Mouse (Mus musculus) adrenal gland (tissue): Measurements from ENCODE around the gene Stx8.

Experiments
- intact Hi-C: fragments of 180-260 bp; cut with DNase I; formaldehyde crosslinking; loops from one replicate; pipeline ENCODE4 v1.15.1; 2025

Stx8 gene

GRCm38 (mm10) chr11:68142296-68142695 is 176.3 kb downstream of the Stx8 start:
- intact Hi-C loops = no loop called here

- intact Hi-C loops = no loop called here
Observed at GRCm38 (mm10) chr11:68144235-68145065, 178.5 kb downstream of the Stx8 start.

- intact Hi-C loops = no loop called here
Observed at GRCm38 (mm10) chr11:68145066-68145585, 179.1 kb downstream of the Stx8 start.

DNA sequence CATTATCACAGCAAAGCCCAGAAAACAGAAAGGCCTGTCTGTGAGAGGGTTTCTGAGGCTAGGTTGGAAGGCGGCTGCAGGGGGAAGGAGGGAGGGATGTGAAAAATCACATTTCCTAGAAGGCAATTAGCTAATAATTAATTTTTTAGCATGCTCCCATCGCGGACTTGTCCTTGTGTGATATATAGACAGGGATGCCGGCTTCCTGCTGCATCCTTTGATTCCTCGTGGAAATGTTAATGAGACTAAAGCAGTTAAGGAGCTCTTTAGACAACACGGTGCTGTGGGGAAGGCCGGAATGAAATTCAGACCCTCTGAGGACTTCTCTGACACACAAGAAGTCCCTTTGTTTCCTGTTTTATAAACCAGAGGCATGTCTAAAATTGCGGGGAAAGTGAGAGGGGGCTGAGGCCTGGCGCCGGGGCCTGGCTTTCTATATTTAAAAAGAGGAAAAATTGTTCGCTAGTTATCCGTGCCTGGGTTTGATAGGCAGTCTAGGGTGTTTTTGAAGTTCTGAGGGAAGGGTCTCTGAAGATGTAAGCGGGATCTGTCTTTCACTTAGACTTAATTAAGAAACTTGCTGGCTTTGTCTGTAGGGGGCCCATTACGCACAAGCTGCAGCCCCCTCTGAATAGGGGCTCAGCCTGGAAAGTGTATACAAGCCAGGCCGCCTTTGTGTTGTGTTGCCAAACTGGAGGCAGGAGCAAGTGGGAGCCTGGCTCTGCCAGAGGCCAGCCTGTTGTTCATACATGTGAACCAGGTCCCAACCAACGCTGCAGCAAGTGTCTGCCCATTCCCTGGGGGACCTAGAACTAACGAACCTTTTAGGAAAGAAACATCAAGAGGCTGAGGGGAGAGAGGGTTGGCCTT is 179.8 kb downstream of the Stx8 start:
- intact Hi-C loops = no loop called here

DNA sequence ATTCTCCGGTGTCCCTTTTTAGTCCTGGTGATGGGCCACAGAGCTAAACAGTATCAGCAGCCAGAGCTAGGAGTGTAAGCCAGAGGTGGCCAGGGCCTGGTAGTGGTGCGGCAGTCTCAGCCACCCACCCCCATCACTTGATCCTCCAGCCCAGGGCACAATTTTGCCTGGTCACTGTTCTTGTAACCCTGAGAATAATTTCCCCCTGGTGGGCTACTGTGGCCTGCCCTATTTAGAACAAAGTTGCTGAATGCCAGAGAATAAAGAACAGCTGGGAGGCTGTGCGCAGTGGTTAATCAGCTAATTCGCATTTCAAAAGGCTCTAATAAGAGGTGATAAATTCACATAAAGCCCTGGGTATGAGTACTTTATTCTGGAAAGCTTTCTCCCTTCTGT is 180.5 kb downstream of the Stx8 start:
- intact Hi-C loops = no loop called here

- intact Hi-C loops = no loop called here
Observed at GRCm38 (mm10) chr11:68150938-68151337, 184.9 kb downstream of the Stx8 start.

GRCm38 (mm10) chr11:68155821-68156220 is 189.8 kb downstream of the Stx8 start:
- intact Hi-C loops = no loop called here

GRCm38 (mm10) chr11:68158166-68158565 is 192.2 kb downstream of the Stx8 start:
- intact Hi-C loops = no loop called here

DNA sequence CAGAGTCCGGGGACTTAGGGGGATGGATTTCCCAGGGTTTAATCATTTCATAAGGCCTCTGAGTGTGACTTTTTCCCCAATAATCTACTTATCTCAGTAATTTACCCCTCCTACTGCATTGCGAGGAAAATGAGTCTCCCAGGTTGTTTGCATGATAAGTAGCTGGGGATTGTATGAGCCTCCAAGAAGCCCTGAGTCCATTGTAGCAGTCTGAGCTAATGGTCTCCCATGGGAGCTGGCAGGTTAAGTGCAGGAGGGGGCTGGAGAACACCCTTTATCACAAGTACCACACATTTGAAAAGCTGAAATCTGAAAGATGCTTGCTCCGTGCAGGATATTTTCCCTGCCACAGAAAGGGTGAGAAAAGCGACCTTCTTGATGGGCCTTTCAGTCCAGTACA is 193.9 kb downstream of the Stx8 start:
- intact Hi-C loops = no loop called here

DNA sequence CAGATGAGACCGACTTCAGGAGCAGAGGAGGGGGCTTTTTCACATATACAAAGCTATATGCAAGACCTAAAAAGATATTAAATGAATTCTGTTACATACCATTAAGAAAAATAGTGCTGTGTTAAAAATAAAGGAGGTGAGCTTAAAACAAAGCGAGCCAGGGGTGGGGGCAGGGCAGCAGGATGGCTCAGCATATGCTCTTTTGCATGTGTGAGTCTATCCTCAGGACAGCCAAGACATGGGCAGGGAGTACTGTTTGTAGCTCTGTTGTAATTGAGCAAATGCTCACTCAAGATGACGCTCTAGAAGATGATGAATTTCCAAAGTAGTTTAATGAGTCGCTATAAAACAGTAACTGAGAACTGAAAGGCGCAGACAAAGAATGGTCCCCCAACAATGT is 198.4 kb downstream of the Stx8 start:
- intact Hi-C loops = no loop called here

GRCm38 (mm10) chr11:68168427-68168826 is 202.4 kb downstream of the Stx8 start:
- intact Hi-C loops = no loop called here

GRCm38 (mm10) chr11:68171973-68172647 is 206.1 kb downstream of the Stx8 start:
- intact Hi-C loops = no loop called here

GRCm38 (mm10) chr11:68172648-68173045 is 206.7 kb downstream of the Stx8 start:
- intact Hi-C loops = no loop called here

- intact Hi-C loops = no loop called here
Observed at GRCm38 (mm10) chr11:68176550-68176949, 210.6 kb downstream of the Stx8 start.

- intact Hi-C loops = no loop called here
Observed at GRCm38 (mm10) chr11:68177415-68177814, 211.4 kb downstream of the Stx8 start.

- intact Hi-C loops = no loop called here
Observed at GRCm38 (mm10) chr11:68185647-68186046, 219.7 kb downstream of the Stx8 start.

DNA sequence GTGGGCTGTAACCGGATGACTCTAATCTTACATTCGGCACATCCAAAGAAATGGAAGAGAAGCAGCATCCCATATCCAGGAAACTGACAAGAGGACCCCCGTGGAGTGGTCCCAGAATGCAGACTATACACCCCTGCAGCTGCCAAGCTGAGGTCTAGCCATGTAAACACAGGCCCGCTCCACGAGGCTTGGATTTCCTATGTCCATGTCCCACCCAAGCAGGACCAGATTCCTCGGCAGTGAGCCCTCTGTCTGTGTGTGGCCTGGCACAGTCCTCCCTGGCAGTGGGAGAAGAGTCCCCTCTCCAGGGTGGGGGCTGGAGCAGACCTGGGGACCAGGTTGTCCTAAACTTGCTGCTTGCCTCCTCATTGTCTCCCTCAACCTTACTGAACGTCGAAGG is 221.2 kb downstream of the Stx8 start:
- intact Hi-C loops = no loop called here

- intact Hi-C loops = no loop called here
Observed at GRCm38 (mm10) chr11:68188695-68189201, 222.8 kb downstream of the Stx8 start.

- intact Hi-C loops = loop anchor here (10.0 kb wide), 1 partner anchor 186 kb away; no protein-coding TSS in a partner anchor
Observed at GRCm38 (mm10) chr11:68190849-68191248, 224.9 kb downstream of the Stx8 start.

GRCm38 (mm10) chr11:68195168-68195567 is 229.2 kb downstream of the Stx8 start:
- intact Hi-C loops = loop anchor here (10.0 kb wide), 1 partner anchor 190 kb away; no protein-coding TSS in a partner anchor

DNA sequence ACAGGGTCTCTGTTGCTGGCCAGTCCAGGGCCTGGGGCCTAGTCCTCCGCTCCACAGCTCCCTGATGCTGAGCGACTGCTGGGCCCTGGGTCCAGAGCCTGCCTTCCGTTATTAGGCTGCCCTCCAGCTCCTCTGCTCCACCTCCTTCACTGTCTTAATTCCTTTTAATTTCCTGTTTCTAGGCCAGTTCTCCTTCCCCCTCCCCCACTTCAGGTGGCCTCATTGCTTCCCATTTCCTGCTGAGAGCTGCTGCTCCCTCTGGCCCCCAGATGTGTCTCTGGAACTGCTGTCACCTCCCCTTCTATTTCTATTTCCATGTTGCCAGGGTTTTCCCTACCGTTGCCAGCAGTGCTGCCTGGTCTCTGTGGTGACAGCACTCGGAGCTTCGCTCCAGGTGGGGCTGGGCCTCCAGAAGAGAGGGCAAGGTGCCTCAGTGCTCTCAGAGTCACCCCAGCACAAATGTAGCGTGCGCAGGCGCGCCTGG is 229.7 kb downstream of the Stx8 start:
- intact Hi-C loops = loop anchor here (10.0 kb wide), 1 partner anchor 191 kb away; no protein-coding TSS in a partner anchor
